Mouse (Mus musculus) A20 (cell line): ENCODE measurements around the gene Zfp59.
"Not testable (repeated sequence)": the region's sequence is repeated elsewhere in the genome, so short reads cannot be mapped to it uniquely, and the experiment has no call there.

Experiments
- DNase-seq: peaks from one replicate; pipeline ENCODE4 v3.0.0-alpha.2; 2011; ENCODE audit warnings: low read depth, low spot score

Gene Zfp59

DNA sequence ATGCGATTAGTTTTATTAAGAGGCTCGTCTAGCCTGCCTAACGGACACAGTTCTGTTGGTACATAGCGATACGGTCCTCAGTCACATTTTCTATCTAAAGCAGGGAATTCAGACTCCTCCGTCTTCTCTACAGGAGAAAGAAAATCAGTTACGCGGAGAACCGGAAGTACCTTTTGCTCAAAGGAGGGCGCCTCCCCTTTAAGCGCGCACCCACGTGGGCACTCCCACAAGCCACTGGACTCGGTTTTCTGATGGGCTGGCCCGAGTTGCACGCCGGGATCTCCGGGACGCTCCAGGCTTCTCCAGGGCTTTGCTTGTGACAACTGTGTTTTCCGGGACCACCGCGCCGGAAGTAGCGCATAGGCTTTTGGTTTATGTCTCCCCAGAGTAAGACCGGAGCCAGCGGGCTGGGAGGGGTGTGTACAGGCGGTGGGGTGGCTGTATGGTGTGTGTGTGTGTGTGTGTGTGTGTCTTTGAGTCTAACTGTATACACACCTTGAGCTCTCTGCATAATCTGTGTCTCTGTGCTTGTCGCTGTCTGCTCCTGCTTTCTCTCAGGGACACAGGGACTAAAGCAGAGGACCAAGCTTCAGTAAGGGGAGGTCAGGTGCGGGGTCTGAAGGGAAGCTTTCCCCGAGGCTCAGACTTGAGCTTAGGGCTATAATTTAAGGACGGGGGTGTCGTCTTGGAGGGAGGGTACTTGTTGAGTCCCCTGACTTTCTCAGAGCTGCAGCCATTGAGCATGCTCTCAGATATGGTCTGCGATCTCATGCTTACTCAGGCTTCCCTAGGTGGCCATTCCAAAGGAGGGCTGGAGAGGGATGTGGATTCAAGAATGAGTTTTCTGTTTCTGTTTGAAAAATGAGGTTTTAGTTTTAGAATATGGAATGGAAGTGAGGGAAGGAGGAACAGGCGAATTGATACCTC is at the start of gene Zfp59:
TSS of gene Zfp59 (plus strand) at position 285 of the 927 bp plus-strand sequence.
- peak; percentile 89 for DNase-seq

DNA sequence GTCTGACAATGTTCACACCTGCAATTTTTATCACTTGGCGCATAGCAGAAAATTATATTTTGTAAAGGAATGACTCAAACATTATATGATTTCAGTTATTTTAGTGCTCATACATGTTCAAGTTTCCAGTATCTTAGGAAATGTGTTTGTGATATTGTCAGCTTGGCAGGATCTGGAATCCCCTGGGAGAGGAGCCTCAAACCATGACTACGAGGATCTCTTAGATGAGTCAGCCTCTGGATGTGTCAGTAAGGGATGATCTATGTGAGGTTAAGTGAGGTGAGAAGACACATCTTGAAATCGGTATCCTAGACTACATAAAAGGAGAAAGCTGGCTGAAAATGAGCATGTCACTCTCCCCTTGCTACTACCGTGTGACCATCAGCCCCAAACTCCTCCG is 49.1 kb upstream of the Zfp59 start:
- DNase-seq = no peak

DNA sequence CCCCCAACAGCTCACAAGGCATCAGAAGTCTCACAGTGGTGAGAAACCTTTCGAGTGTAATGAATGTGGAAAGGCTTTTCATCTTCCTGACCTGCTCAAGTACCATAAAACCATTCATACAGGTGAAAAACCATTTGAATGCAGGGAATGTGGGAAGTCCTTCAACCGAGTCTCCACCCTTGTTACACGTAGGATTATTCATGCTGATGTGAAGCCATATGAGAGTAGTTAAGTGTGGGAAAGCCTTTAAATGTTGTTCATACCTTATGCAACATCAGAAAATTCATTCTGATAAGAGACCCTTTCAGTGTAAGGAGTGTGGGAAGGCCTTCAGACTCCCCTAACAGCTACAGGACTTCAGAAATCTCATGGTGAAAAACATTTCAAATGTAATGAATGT is 44.5 kb upstream of the Zfp59 start:
- not testable (repeated sequence) for DNase-seq

DNA sequence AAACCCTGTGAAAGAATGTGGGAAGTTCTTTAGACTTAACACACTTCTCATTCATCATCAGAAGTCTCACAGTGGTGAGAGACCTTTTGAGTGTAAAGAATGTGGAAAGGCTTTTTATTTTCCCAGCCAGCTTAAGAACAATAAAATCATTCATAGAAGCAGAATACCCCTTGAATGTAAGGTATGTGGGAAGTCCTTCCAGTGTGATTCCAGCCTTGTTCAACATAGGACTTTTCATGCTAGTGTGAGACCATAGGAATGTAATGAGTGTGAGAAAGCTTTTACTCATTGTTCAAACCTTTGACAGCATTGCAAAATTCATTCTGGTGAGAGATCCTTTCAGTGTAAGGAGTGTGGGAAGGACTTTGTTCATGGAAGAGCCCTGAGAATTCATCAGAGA is 43.8 kb upstream of the Zfp59 start:
- DNase-seq = no peak

DNA sequence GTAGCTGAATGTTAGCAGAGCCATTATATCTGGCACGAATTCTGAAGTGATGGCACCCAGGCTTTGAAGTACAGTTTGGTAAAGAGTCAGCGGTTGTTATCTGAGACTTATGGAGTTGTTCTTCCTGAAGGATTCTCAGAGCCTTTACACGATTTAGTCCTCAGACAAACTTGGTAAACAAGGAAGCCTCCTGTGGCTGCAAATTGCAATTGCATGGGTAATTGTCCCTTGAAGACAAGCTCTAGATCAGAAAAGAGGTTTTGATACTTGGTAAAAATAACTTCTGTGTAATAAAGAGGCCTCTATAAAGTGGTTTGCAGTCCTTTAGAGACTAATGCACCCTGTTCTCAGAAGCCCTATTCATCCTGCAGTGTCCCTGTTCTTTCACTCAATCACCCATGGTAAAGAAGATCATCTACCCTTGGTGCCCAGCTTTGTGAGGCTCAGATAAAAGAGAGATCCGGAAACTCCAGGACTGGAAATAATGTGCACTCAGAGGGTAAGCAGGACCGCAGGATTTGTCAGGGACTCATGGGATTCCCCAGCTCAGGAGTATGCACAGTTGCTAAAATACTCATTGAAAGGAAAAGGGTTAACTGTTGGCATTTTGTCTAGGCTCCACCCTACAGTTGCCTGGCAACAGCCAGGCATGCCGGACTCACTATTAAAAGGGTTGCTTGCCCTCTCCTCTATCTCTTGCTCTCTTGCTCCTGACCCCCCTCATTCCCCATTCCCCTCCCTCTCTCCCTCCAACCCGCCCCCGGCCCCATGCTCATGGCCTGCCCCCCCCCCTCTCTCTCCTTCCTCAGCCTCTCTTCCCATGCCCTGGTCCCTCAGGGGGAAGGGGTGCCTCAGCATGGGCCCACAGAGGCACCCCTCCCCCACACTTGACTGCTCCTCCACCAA is 40.2 kb upstream of the Zfp59 start:
- no peak for DNase-seq

DNA sequence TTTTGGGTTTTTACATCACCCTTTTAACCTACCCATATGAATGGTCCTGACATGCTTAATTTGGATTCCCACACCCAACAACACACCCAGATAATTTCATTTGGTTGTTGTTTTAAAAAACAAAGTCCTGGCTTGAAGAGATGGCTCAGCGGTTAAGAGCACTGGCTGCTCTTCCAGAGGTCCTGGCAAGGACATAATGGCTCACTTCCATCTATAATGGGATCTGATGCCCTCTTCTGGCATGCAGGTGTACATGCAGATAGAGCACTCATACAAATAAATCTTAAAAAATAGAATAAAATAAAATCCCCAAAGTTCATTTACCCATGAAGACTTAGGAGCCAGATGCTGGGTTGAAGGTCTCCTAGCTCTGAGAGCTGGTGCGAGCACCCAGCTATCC is 37.3 kb upstream of the Zfp59 start:
- peak; percentile 43 for DNase-seq

DNA sequence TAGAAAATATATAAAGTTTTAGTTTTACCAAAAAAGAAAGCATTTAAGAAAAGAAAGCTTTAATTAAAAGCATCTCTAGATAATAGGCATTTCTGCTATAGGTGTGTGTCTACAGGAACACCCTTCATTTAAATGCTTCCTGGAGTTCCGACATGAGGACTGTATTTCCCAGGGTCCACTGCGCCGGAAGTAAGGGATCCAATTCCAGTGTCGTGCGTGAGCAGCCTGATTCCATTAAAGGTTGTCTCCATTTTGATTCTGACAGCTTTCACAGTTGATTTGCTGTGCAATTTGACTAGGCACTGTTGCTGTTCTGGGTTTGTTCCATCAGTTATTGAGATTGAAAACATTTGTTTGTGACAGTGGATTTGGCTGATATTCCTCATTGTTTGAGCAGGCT is 35.4 kb upstream of the Zfp59 start:
- no peak for DNase-seq

DNA sequence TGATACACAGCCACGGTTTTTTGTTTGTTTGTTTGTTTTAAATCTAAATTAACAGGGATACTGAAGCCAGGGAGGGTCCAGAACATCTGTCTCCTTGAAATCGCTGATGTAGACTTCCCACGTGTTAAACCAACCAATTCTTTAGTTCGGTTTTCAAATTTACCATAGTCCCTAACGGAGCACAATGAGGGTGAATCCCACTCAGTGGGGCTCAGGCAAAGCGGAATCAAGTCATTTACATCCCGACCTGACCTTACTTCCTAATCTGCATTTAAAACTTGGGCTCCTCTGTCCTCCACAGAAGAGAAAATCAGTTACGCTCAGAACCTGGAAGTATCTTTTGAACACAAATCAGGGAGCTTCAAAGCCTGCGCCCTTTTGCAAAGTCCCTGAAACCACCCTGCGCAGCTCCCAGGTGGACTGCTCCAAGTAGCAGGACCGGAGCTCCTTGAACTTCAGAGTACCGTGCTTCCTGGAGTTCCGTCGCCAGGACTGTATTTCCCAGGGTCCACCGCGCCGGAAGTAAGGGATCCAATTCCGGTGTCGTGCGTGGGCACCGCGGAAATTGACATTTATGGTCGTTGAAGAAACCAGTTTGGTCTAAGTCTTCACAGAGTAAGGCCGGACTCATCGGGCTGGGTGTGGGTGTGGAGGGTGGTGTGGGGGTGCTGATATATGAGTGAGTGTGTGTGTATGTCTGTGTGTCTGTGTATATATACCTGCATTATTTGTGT is 33.9 kb upstream of the Zfp59 start:
- DNase-seq = peak; percentile 84

DNA sequence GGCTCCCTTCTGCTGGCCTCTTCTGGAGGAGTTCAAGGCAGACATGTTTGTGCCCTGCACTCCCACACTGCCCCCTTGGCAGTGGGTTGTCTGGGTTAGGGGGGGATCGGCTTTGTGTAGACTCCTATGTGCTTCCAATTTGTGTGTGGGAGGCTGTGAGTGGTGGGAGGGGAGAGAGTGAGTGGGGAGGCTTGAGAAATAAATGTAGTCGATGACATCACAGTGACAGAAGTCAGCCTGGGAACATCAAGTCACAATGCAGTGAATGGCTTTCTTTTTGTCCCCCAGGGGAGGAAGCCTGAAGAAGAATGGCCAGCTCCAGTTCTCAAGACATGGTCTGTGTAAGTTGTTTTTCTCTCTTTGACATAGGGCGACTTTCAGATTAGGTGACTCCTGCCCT is 31.5 kb upstream of the Zfp59 start, which contains the start of gene Zfp626:
TSS of gene Zfp626 (plus strand) at position 301 of the 400 bp plus-strand sequence.
- DNase-seq = not testable (repeated sequence)

DNA sequence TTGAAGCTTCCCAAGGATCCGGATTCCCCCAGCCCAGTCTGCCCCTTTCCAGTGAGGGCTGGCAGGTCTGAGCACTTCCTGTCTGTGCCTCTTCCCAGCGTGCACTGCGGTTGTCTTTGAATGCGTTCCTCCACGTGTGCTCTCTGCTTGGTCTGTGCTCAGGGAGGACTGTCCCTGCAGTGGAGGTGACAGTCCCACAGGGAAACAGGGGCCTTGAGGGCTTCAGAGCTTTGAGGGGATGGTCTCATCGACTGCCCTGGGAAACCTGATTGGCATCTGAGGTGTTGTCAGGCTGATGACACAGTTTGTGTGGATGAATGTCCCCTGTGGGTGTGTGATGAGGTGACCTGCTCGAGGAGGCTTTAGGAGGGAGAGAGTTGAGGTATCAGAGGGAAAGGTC is 31.1 kb upstream of the Zfp59 start:
- DNase-seq = not testable (repeated sequence)

DNA sequence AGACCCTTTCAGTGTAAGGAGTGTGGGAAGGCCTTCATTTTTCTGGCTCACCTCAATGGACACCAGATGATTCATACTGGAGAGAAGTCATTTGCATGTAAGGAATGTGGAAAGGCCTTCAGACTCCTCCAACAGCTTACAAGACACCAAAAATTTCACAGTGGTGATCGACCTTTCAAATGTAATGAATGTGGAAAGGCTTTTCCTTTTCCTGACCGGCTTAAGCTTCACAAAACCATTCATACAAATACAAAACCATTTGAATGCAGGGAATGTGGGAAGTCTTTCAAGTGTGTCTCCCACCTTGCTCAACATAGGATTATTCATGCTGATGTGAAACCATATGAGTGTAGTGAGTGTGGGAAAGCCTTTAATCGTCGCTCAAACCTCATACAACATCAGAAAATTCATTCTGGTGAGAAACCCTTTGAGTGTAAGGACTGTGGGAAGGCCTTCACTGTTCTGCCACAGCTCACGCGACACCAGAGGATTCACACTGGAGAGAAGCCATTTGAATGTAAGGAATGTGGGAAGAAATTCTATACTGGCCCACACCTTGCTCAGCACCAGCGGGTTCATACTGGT is 19.8 kb upstream of the Zfp59 start:
- DNase-seq = no peak

DNA sequence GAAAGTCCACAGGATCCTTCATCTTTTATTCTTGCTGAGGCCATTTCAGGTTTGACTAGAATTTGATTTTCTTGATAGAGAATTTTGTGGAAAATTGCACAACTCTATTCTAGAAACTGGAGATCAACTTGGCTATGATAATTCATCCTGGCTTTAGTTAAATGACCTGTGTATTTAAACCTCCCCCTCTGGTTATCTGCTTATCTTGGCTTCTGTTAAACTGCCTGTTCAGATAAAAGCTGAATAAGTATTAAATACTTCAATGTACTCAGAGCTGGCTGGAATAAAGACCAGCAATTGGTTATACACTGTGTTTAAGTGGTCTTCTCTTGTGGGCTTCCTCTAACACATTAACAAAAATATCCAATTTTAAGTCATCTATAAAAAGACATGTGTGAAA is 15.8 kb upstream of the Zfp59 start:
- DNase-seq = no peak

DNA sequence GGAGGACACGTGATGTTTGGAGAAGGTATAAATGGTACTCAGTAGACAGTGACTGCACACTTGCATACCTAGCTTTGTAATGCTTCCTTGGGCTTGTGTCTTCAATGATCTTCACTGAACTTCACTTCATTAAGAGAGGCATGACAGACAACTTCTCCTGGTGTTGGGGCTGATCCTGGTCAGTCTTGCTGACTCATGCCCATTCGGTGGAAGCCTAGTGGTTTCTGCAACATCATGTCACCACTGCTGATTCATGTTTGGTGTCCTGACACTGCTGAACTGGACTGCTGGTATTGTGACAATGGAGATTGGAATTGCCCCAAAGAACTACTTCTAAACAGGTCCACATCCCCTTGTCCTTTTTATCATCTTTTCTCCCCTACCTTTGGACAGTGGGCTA is 4.3 kb upstream of the Zfp59 start:
- no peak for DNase-seq

DNA sequence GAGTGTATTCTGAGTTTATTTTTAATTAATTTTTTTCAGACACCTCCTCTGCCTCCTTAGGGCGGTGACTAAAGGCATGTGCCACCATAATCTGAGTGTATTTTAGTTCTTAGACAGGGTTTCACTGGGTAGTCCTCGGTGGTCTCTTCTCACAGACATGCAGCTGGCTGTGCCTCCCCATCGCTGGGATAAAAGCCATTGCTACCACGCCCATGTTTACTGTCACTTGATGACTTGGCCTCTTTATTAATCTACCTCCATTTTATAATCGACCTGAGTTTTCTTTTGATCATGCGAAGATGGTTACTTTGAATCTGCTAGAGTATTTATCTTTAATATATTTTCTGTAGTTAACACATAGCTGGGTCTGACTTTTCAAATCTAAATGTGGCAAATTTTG is 511 bp upstream of the Zfp59 start:
- no peak for DNase-seq

DNA sequence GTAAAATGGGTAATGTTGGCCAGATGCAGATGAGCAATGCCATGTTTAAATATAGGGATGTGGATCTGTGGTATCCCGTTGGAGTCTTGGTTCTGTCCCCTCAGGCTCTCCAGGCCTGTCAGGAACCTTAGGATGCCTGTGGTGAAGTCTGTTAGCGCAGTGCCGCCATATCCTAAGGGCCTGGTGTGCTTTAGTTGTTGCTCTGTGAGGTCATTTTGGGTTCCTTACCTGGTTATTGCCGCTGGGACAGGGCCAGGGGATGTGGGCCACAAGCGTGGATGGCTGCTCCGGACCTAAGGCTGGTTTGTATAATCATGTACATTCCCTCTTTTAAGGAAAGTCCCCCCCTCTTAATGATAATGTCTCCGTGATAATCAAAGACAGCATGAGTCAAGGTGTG is 1.2 kb downstream of the Zfp59 start:
- no peak for DNase-seq

DNA sequence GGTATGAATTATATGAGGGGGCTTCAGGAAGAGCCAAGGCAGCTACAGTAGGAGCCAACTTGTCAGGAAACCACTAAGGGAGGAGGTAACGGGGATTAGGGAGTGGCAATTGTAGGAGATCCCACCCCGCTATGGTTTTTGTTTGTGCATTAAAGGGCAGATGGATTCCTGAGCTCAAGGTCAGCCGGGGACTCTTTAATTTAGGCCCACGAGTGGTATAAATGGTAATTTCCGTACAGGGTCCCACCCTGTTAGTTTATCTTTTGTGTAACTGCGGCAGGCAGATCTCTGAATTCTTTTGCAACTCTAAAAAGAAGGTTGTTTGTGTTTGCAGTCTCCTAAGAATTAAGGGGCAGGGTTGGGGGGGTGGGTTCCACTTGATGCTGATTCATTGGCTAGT is 1.7 kb downstream of the Zfp59 start:
- no peak for DNase-seq

DNA sequence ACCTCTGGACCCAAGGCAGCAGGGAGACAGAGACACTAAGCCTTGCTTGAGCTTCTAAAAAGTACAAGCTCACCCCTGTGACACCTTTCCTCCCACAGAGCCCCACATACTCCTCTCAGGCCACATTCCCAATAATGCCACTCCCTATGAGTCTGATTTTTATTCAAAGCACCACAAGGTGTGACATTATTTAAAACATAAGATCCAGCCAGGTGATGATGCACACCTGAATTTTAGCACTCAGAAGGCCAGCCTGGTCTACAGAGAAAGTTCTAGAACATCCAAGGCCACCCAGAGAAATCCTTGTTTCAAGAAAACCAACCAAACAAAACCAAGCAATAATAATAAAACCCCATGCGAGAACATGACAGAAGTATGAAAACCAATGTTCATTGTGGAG is 18.8 kb downstream of the Zfp59 start, which contains the start of gene Zfp607a:
TSS of gene Zfp607a (plus strand) at position 301 of the 400 bp plus-strand sequence.
- no peak for DNase-seq

DNA sequence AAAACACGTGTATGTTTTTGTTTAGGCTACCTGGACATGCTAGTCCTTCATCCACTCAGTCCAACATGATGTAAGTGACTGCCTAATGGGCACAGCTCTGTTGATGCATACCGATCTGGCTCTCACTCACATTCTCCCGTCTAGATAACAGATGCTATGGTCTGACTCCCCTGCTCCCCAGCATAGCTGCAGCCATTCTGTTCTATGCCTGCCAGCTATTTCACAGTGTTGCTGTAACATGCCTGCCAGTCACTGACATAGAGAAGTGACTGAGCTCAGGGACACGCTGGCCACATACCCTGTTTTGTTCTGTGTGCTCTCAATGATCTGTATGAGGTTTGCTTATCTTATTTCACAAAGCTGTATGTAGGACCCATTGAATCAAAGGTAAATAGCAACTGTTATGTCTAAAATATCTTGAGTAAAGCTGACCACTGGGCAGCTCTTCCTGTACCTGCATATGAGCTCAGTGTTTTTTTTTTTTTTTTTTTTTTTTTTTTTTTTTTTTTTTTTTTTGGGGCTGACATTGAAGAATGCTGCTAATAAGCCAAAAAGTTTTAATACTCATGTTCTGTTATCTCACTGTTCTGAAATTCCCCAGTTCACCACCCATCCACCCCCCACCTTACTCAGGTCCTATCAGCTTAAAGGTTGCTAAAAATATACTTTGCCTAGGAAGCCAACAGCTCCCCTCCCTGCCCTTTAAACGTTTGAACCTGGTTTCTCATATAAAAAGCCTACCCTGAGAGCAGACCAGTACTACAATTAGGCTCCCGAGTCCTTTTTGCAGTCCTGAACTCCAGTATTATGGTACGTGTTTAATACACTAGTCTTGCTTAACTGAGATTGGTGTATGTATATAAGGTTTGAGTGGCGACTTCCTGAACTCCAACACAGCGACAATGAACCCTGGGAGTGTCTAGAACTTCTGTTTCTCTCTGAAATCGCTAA is 21.2 kb downstream of the Zfp59 start:
- peak; percentile 70 for DNase-seq

DNA sequence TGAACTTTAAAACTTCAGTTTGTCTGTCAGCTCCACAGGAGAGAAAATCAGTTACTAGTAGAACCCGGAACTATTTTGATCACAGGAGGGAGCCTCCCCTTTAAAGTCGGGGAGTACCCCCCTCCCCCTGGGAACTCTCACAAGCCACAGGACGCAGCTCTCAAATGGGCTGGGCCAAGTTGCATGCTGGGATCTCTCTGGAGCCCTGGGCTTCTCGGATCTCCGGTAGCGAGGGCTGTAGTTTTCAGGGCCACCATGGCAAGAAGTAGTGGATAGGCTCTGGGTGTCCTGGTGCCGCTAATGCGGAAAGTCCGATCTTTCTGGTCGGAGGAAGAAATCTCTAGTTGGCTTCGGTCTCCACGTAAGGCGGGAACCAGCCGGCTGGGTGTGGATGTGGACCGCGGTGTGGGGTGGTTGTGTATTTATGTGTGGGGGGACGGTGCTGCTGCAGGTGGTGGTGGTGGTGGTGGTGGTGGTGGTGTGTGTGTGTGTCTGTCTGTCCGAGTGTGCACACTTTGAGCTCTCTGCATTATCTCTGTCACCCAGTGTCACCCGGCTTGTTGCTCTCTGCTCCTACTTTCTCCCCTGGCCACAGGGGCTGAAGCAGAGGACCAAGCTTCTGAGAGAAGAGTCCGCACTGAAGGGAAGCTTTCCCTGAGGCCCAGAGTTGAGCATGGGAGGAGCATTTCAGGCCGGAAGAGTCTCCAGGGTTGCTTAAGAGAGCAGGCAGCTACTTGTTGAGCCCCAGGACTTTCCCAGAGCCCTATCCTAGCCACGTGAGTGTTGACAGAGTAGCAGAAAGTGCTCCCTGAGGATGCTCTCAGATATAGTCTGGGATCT is 22.2 kb downstream of the Zfp59 start:
- DNase-seq = peak; percentile 90
